Mouse (Mus musculus) layer of hippocampus, adult 8-10 months (tissue): Measurements from ENCODE around the gene Cttn. TPM values are rescaled to one million over a fixed set of nuclear protein-coding genes. Genes with fewer than 3 reads are reported as not detected.

Experiments used
- DNase-seq, 2 experiments: peaks; one replicate each; pipeline ENCODE4 v3.0.0; 2022; ENCODE audit warnings: low spot score in 2 of 2
- total RNA-seq, 4 experiments: library from RNA; stranded (reverse); gene quantifications; 2 replicates each; pipeline ENCODE4 v1.2.4; 2022

The Cttn gene
- total RNA-seq: 100 to 1,000 TPM; 151 to 178 (median 164) TPM

DNA sequence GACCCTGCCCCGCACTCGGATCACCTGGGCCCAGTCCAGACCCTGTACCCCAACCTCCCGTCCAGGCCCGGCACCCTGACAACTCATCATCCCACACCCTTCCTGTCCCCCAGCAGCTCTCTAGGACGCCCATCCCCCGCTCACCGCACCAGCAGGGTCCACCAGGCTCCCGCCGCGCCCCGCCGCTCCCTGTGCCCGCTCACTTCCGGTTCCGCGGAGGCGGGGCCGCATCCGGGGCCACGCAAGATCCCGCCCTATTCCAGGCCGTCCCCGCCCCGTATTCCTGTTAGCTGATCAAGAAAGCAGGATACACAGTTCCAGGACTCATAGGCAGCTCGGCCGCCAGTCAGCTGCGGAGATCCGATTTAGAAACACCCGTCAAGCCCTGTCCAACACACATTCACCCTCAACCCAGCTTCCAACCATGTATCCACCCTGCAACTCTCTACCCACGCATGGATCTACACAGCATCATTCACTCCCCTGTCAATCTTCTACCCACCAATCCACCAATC lies at the start of gene Cttn:
Cttn (minus strand) TSS at position 465 of the 515 bp plus-strand sequence.
- peak; percentile 84 to 88 for DNase-seq

DNA sequence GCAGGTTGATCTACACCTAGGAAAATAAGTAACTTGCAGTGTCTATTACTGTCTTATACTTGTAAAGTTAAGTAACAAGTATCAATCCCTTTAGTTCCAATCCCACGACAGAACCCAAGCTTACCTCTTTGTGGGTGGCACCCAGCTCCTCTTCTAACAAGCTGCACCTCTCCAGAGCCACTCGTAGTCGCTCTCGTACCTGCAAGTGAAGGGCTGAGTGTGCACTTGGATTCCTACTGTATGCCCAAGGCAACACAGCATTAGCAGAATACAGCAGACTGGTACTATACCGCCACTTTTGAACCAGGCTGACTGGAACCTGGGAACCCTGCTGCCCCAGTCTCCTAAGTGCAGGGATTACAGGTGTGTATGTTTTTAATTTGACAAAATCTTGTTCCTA lies 49.0 kb upstream of the Cttn start:
- DNase-seq: no peak

DNA sequence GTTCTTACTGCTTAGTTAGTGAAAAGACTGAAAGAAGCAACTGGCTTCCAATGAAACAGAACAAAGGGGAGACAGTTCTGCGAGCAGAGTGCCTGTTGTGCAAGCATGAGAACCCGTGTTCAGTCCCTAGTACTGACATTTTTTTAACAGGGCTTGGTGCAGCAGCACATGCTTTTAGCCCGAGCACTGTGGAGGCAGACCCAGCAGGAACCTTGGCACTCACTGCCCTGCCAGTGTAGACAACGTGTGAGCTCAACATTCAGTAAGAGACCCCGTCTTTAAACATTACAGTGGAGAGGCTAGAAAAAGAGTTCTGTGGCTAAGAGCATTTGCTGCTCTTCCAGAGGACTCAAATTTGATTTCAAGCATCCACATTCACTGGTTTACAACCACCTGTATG lies 45.9 kb upstream of the Cttn start:
- DNase-seq: no peak

DNA sequence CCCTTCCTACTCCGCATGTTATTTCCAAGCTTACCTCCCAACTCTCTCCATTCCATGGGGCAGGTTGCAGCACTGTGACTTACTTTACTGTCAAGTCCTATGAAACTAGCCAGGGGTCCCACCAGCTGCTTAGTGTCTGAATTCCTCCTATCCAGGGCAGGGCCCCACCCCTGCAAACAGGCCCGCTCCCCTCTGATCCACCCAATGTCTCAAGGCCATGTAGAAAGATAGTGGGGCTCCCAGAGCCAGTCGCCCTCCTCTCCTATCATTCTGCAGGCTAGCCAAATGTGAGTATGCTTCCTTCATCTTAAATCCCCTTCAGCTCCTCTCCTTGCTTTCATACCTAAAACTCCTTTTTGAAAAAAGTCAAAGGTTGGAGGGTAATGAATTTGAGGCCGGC lies 38.3 kb upstream of the Cttn start:
- DNase-seq: no peak

- no peak for DNase-seq
Measured at GRCm38 (mm10) chr7:144506807-144507206, 36.0 kb upstream of the Cttn start.

- no peak for DNase-seq
Measured at GRCm38 (mm10) chr7:144503959-144504358, 33.1 kb upstream of the Cttn start.

DNA sequence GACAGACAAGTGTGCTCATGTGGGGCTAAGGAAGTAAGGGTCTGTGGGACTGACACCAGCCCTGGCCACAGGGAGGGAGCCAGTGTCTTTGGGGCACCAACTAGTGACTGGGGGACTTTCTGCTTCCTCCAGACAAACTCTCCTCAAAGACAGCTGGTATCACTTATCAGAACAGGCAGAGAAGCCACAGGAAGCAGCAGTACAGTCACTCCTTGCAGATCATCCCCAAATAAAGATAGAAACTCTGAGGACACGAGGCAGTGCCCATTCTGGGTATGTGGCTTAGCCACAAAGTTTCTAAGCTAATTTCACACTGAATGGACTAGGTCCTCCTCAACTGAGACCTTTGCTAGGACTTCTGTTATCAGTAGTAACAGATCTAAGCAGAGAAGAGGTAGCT lies 22.1 kb upstream of the Cttn start:
- DNase-seq: no peak

- DNase-seq: no peak
Measured at GRCm38 (mm10) chr7:144490201-144490873, 19.5 kb upstream of the Cttn start.

DNA sequence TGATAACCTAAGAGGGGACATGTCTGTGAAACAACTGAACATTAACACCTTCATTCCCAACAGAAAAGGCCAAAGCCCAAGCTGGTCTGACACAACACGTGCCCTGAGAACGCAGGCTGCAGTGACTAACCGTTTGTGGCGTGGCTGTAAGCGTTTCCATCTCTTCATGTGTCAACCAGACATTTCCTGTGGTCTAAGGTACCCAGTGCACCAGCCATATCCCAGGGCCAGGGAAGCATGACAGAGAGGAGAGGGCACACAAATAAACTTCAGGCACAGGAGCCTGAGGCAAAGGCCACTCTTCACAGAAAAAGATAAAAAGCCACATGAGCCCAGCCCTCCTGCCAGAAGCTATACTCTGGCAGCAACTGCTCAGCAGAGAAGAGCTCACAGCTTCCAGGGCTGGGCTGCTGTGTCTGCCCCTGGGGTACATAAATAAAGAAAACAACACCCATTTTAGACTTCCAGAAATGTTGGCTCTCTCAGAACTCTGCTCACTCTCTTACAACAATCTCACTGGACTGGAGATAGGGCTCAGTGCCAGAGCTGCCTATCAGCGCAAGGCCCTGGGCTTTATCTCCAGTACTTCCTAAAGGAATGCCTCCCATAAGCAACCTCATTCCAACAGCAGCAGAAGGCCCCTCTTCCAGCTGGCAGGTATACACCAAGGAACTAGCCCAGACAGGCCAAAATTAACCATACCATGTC lies 18.4 kb upstream of the Cttn start:
- DNase-seq: no peak

DNA sequence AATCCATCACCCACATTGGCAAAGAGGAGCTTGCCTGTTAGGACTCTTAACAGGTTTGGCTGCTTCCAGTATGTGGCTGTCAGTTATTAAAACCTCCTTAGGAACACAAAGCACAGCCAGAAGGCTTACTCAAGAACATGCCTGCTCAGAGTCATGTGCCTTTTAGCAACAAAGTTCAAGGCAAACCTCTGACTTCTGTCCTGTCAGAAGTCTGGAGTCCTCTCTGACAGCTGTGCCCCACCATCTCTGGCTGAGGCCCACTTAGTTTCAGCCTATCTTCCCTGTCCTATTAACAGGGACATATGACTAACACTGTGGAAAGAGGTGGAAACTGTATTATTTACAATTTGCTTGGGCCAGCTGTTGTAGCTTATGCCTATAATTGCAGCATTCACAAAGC lies 9.5 kb upstream of the Cttn start:
- no peak for DNase-seq

DNA sequence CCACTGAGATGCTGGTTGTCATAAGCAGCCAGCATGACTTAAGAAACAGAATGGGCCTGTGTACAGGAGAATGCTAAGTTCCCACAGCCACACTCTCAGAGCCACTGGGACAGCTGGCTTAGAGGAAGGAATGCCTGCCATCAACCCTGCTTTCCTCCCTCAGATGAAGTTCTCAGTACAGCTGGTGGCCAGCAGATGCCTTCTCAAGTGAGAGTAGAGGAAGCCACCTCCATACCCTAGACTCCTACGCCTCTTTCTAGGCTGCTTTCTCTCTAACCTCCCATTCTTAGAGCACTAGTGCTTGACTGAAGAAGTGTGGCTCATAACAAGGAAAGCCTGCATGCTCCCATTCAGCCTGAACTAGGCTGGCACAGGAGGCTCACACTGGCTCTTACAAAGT lies 8.8 kb upstream of the Cttn start:
- peak; percentile 63 to 65 for DNase-seq

DNA sequence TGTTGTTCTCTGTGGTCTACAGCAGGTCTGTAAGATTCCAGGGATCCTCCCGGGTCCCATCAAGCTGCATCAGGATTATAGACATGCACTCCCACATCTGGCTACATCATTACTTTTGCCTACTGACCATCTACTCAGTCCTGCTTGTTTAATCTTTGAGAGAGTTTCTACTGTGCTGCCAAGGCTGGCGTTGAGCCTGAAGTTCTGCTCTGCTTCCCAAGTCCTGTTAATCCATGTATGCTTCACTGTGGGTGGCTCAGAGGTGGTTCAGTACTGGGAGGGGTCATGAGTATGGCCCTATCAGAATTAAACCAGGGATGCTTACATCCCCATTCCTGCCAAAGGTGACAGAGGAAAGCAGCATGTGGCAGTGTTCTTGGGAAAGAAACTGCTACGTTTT lies 4.9 kb upstream of the Cttn start:
- no peak for DNase-seq

- DNase-seq: no peak
Measured at GRCm38 (mm10) chr7:144473486-144473885, 2.7 kb upstream of the Cttn start.

- no peak for DNase-seq
Measured at GRCm38 (mm10) chr7:144471103-144471502, 294 bp upstream of the Cttn start.

DNA sequence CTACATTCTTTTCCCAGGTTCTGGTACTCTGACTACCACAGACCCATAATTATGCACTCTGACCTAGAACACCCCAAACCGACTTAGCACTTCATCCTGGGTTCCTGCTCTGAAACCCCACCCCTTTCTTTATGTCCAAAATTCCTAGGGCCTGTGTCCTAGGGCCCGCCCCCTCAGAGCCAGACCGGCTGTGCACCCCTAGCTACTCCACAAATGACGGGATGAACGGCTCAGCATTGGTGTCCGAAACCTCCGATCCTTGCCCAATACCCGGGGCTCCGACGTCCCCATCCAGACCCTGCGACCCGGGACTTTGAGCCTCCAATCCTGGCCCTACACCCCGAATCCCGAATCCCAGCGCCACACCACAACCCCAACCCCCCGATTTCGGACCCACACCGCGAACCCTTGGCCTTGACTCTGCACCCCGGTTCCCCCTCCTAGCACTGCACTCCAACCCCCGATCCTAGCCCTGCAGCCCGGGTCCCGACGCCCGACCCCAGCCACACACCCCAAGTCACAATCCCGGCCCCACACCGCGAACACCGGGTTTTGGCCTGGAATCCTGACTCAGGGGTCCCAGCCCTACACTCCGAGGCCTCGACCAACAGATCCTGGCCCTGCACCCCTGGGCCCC lies 783 bp downstream of the Cttn start:
- DNase-seq: no peak

- DNase-seq: no peak
Measured at GRCm38 (mm10) chr7:144469181-144469641, 1.6 kb downstream of the Cttn start.

GRCm38 (mm10) chr7:144468741-144469140 lies 2.1 kb downstream of the Cttn start:
- no peak for DNase-seq

- DNase-seq: no peak
Measured at GRCm38 (mm10) chr7:144462577-144462976, 8.2 kb downstream of the Cttn start.

DNA sequence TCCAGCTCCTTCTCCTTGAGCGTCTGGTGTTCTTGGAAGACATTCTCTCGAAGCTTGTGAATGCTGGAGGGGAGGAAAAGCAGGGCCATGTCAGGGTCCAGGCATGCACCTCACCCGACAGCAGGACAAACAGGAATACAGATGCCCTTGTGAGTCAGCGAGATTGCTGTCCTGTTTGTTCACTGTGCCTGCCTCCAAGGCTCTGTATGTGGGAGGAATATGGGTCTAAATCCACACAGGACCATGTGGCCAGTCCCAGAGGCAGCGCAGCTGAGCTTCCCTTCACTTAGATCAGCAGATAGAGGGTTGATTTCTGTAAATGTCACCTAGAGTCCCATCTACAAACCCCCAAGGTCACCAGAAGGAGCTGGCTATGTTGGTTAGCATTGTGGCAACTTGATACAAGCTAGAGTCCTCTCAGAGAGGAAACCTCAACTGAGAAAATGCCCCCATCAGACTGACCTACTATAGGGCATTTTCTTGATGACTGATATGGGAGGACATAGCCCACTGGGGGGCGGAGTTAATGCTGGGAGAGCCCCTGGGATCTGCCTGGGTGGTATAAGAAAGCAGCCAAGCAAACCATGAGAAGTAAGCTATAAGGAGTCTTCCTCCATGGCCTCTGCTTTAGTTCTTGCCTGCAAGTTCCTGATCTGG lies 9.4 kb downstream of the Cttn start:
- no peak for DNase-seq

- DNase-seq: no peak
Measured at GRCm38 (mm10) chr7:144458881-144459280, 11.9 kb downstream of the Cttn start.

DNA sequence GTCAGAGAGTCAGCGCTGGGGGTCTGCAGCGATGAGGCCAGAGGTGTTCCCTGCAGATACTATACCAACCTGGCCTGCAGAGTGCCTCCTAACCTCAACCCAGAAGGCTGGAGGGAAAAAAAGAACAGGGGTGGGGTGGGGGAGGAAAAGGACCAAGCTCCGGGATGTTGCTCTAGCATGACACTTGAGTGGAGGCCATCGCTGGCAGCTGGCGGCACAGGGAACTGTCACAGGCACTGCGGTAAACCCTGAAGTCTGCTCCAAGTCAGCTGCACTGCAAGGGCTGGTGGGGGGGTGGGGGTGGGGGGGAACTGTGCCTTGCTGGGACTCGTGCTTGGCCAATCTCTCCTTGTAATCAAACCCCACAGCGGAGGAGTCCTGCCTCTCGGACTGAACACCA lies 20.1 kb downstream of the Cttn start:
- no peak for DNase-seq
